Mouse (Mus musculus) heart, embryonic 12.5 days (tissue): ENCODE measurements at regions not wholly inside any gene's neighbourhood (a gene's known extent, or its start where the extent isn't known, plus 50 kb on each side); places are given as distances from the start of the nearest gene placed in this dataset.

Experiments used
- ATAC-seq: fragments of 200-750 bp; cut with Nextera tagmentation; 2 replicates; pipeline ENCODE4 v1.8.0; 2017; ENCODE audit warnings: moderate TSS enrichment, moderate library complexity; ENCODE audit not compliant: insufficient number of reproducible peaks, low FRiP score
- H3K27ac ChIP-seq: fragments of 300-500 bp; sonication (generic); 2 replicates; pipeline ENCODE4 v1.5.1; 2016; ENCODE audit warnings: mild to moderate bottlenecking, moderate library complexity; ENCODE audit not compliant: poor library complexity, severe bottlenecking
- H3K27me3 ChIP-seq: fragments of 300-500 bp; sonication (generic); replicated peaks from 2 replicates; pipeline ENCODE4 v1.6.1; 2016; ENCODE audit warnings: mild to moderate bottlenecking, moderate library complexity
- H3K36me3 ChIP-seq: fragments of 300-500 bp; sonication (generic); 2 replicates; pipeline ENCODE4 v1.6.1; 2016; ENCODE audit warnings: mild to moderate bottlenecking, moderate library complexity
- H3K4me1 ChIP-seq: fragments of 300-500 bp; sonication (generic); replicated peaks from 2 replicates; pipeline ENCODE4 v1.6.1; 2016; ENCODE audit warnings: mild to moderate bottlenecking
- H3K4me2 ChIP-seq: fragments of 300-500 bp; sonication (generic); 2 replicates; pipeline ENCODE4 v1.6.1; 2016; ENCODE audit warnings: mild to moderate bottlenecking, moderate library complexity
- H3K4me3 ChIP-seq: fragments of 300-500 bp; sonication (generic); 2 replicates; pipeline ENCODE4 v1.5.1; 2016; ENCODE audit warnings: mild to moderate bottlenecking
- H3K9ac ChIP-seq: fragments of 300-500 bp; sonication (generic); 2 replicates; pipeline ENCODE4 v1.6.1; 2016; ENCODE audit warnings: mild to moderate bottlenecking, moderate library complexity
- H3K9me3 ChIP-seq: fragments of 300-500 bp; sonication (generic); replicated peaks from 2 replicates; pipeline ENCODE4 v1.6.1; 2016; ENCODE audit warnings: mild to moderate bottlenecking, moderate library complexity
- WGBS: fragments of 180-500 bp; shearing (Covaris S2); methylation state at CpG from one replicate; pipeline ENCODE4 v1.1.7; 2016; 5-methylcytosine and 5-hydroxymethylcytosine counted together

GRCm38 (mm10) chr8:126720473-126721145 is 126.8 kb upstream of the Irf2bp2 start:
- no peak overlapping the region for H3K4me2 ChIP-seq
- no peak overlapping the region for H3K9ac ChIP-seq
- no peaks in the 10 kb centered on the region for H3K27me3 ChIP-seq
- no peaks in the 10 kb centered on the region for H3K36me3 ChIP-seq
- WGBS: 84% methylated on average over 4 of the region's 4 CpGs
- no peaks in the 10 kb centered on the region for H3K9me3 ChIP-seq
- H3K4me3 ChIP-seq: no peak overlapping the region
- no peak overlapping the region for H3K27ac ChIP-seq
- ATAC-seq: no peak
- peaks cover 13% of the 10 kb centered on the region for H3K4me1 ChIP-seq

- 63% methylated on average over 2 of the region's 2 CpGs for WGBS
- ATAC-seq: no peak
- peaks cover 13% of the 10 kb centered on the region for H3K4me1 ChIP-seq
- no peak overlapping the region for H3K4me3 ChIP-seq
- H3K9me3 ChIP-seq: no peaks in the 10 kb centered on the region
- H3K36me3 ChIP-seq: no peaks in the 10 kb centered on the region
- no peak overlapping the region for H3K27ac ChIP-seq
- H3K9ac ChIP-seq: no peak overlapping the region
- no peaks in the 10 kb centered on the region for H3K27me3 ChIP-seq
- H3K4me2 ChIP-seq: no peak overlapping the region
Observed at GRCm38 (mm10) chr8:126719748-126720147, 126.0 kb upstream of the Irf2bp2 start.

GRCm38 (mm10) chr8:126717652-126718155 is 123.9 kb upstream of the Irf2bp2 start:
- H3K9me3 ChIP-seq: no peaks in the 10 kb centered on the region
- no peak overlapping the region for H3K9ac ChIP-seq
- H3K27ac ChIP-seq: no peak overlapping the region
- no peak overlapping the region for H3K4me3 ChIP-seq
- no peak for ATAC-seq
- H3K27me3 ChIP-seq: no peaks in the 10 kb centered on the region
- WGBS: 74% methylated on average over 2 of the region's 2 CpGs
- no peaks in the 10 kb centered on the region for H3K36me3 ChIP-seq
- H3K4me1 ChIP-seq: peaks cover 16% of the 10 kb centered on the region
- no peak overlapping the region for H3K4me2 ChIP-seq

GRCm38 (mm10) chr8:126715666-126716065 is 121.9 kb upstream of the Irf2bp2 start:
- no peaks in the 10 kb centered on the region for H3K36me3 ChIP-seq
- ATAC-seq: no peak
- 94% methylated on average over 1 of the region's 1 CpGs for WGBS
- H3K4me1 ChIP-seq: peaks cover 13% of the 10 kb centered on the region
- H3K27ac ChIP-seq: no peak overlapping the region
- no peak overlapping the region for H3K9ac ChIP-seq
- no peaks in the 10 kb centered on the region for H3K27me3 ChIP-seq
- no peaks in the 10 kb centered on the region for H3K9me3 ChIP-seq
- H3K4me2 ChIP-seq: no peak overlapping the region
- H3K4me3 ChIP-seq: no peak overlapping the region

- H3K27me3 ChIP-seq: no peaks in the 10 kb centered on the region
- WGBS: 62% methylated on average over 8 of the region's 8 CpGs
- no peak overlapping the region for H3K4me3 ChIP-seq
- no peaks in the 10 kb centered on the region for H3K36me3 ChIP-seq
- H3K4me1 ChIP-seq: peaks cover 10% of the 10 kb centered on the region
- H3K4me2 ChIP-seq: no peak overlapping the region
- no peak overlapping the region for H3K9ac ChIP-seq
- no peak for ATAC-seq
- H3K9me3 ChIP-seq: no peaks in the 10 kb centered on the region
- no peak overlapping the region for H3K27ac ChIP-seq
Observed at GRCm38 (mm10) chr8:126713602-126714145, 119.9 kb upstream of the Irf2bp2 start.

GRCm38 (mm10) chr8:126713181-126713580 is 119.4 kb upstream of the Irf2bp2 start:
- H3K9ac ChIP-seq: no peak overlapping the region
- H3K4me2 ChIP-seq: no peak overlapping the region
- H3K27me3 ChIP-seq: no peaks in the 10 kb centered on the region
- ATAC-seq: no peak
- peaks cover 10% of the 10 kb centered on the region for H3K4me1 ChIP-seq
- no peaks in the 10 kb centered on the region for H3K36me3 ChIP-seq
- no peak overlapping the region for H3K4me3 ChIP-seq
- no peaks in the 10 kb centered on the region for H3K9me3 ChIP-seq
- 70% methylated on average over 4 of the region's 4 CpGs for WGBS
- H3K27ac ChIP-seq: no peak overlapping the region

- H3K4me2 ChIP-seq: no peak overlapping the region
- peaks cover 14% of the 10 kb centered on the region for H3K4me1 ChIP-seq
- H3K9me3 ChIP-seq: no peaks in the 10 kb centered on the region
- no peak for ATAC-seq
- H3K27me3 ChIP-seq: no peaks in the 10 kb centered on the region
- H3K27ac ChIP-seq: no peak overlapping the region
- no peak overlapping the region for H3K4me3 ChIP-seq
- H3K9ac ChIP-seq: no peak overlapping the region
- WGBS: 45% methylated on average over 6 of the region's 6 CpGs
- H3K36me3 ChIP-seq: no peaks in the 10 kb centered on the region
Observed at GRCm38 (mm10) chr8:126712749-126713148, 119.0 kb upstream of the Irf2bp2 start.

GRCm38 (mm10) chr8:126708956-126709355 is 115.2 kb upstream of the Irf2bp2 start:
- Histone ChIP-seq H3K36me3 (no peaks in the 10 kb centered on the region), H3K9ac (no peak overlapping the region), H3K4me3 (no peak overlapping the region), H3K27me3 (no peaks in the 10 kb centered on the region), H3K4me1 (peaks cover 20% of the 10 kb centered on the region), H3K4me2 (no peak overlapping the region), H3K27ac (no peak overlapping the region), H3K9me3 (no peaks in the 10 kb centered on the region)
- no peak for ATAC-seq
- WGBS: 69% methylated on average over 2 of the region's 2 CpGs

- H3K27ac ChIP-seq: no peak overlapping the region
- 55% methylated on average over 6 of the region's 6 CpGs for WGBS
- H3K9me3 ChIP-seq: no peaks in the 10 kb centered on the region
- H3K9ac ChIP-seq: no peak overlapping the region
- ATAC-seq: no peak
- peaks cover 14% of the 10 kb centered on the region for H3K4me1 ChIP-seq
- no peak overlapping the region for H3K4me2 ChIP-seq
- no peaks in the 10 kb centered on the region for H3K27me3 ChIP-seq
- H3K36me3 ChIP-seq: no peaks in the 10 kb centered on the region
- H3K4me3 ChIP-seq: no peak overlapping the region
Observed at GRCm38 (mm10) chr8:126707300-126707902, 113.6 kb upstream of the Irf2bp2 start.

- H3K4me1 ChIP-seq: peaks cover 10% of the 10 kb centered on the region
- no peaks in the 10 kb centered on the region for H3K27me3 ChIP-seq
- no peak for ATAC-seq
- no peak overlapping the region for H3K4me2 ChIP-seq
- WGBS: 82% methylated on average over 8 of the region's 8 CpGs
- H3K9me3 ChIP-seq: no peaks in the 10 kb centered on the region
- no peak overlapping the region for H3K9ac ChIP-seq
- H3K36me3 ChIP-seq: no peaks in the 10 kb centered on the region
- H3K27ac ChIP-seq: no peak overlapping the region
- H3K4me3 ChIP-seq: no peak overlapping the region
Observed at GRCm38 (mm10) chr8:126706247-126706646, 112.5 kb upstream of the Irf2bp2 start.

GRCm38 (mm10) chr8:126705391-126705790 is 111.6 kb upstream of the Irf2bp2 start:
- no peaks in the 10 kb centered on the region for H3K27me3 ChIP-seq
- no peak overlapping the region for H3K4me2 ChIP-seq
- no peak overlapping the region for H3K4me3 ChIP-seq
- no peak for ATAC-seq
- no peaks in the 10 kb centered on the region for H3K9me3 ChIP-seq
- H3K36me3 ChIP-seq: no peaks in the 10 kb centered on the region
- no peak overlapping the region for H3K9ac ChIP-seq
- H3K27ac ChIP-seq: no peak overlapping the region
- WGBS: 75% methylated on average over 2 of the region's 2 CpGs
- peaks cover 10% of the 10 kb centered on the region for H3K4me1 ChIP-seq
